Mouse (Mus musculus) left cerebral cortex, postnatal 25 days (tissue): ENCODE data around the gene Olfr680-ps1. TPM values are rescaled to one million over a fixed set of nuclear protein-coding genes. Genes with fewer than 3 reads are reported as not detected.
"Not testable (repeated sequence)": the region's sequence is repeated elsewhere in the genome, so short reads cannot be mapped to it uniquely, and the experiment has no call there.

Experiments
- DNase-seq, 2 experiments: peaks; one replicate each; pipeline ENCODE4 v3.0.0; 2022; ENCODE audit warnings: low spot score in 2 of 2, mixed read lengths in 1 of 2
- intact Hi-C: fragments of 180-260 bp; cut with DNase I; formaldehyde crosslinking; loops from one replicate; pipeline ENCODE4 v1.15.1; 2025
- total RNA-seq, 2 experiments: library from RNA; stranded (reverse); gene quantifications; 2 replicates each; pipeline ENCODE4 v1.2.3; 2021

Gene Olfr680-ps1
- total RNA-seq, result not detected

GRCm38 (mm10) chr7:105092717-105093116 lies at the start of gene Olfr680-ps1:
Olfr680-ps1 (minus strand) TSS chr7:105092817.
- DNase-seq, intact Hi-C loops: not testable (repeated sequence)

- no peak for DNase-seq
- intact Hi-C loops, result no loop called here
Observed at GRCm38 (mm10) chr7:105141275-105141674, 48.7 kb upstream of the Olfr680-ps1 start.

DNA sequence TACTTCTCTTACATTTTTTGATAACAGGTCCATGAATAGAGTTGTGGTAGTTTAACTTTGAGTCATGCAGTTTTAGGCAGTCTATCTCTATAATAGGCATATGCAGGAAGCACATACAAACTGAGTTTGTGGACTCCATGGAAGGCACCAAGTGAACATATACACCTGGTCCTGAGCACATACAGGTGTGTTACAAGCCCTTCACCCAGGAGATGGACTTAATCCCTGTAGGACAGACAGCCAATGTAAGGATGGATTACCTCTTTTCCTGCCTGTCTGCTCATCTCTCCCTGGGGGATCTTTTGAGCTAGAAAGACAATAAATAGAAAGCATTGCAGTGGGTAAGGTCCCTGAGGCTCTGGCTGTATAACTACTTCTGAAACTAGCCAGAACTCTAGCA lies 23.9 kb upstream of the Olfr680-ps1 start, which contains the start of gene Olfr681:
Gene Olfr681 (plus strand): TSS at position 301 of the 400 bp plus-strand sequence.
- intact Hi-C loops, result no loop called here
- DNase-seq, result no peak

DNA sequence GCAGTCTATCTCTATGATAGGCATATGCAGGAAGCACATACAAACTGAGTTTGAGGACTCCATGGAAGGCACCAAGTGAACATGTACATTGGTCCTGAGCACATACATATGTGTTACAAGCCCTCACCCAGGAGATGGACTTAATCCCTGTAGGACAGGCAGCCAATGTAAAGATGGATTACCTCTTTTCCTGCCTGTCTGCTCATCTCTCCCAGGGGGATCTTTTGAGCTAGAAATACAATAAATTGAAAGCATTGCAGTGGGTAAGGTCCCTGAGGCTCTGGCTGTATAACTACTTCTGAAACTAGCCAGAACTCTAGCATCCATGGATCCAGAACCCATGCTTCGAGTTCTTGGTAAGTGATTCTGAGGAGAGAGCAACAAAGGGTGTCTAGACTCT lies 11.7 kb downstream of the Olfr680-ps1 start, which contains the start of gene Olfr679:
Gene Olfr679 (plus strand): TSS at position 301 of the 400 bp plus-strand sequence.
- DNase-seq, result no peak
- intact Hi-C loops, result no loop called here

DNA sequence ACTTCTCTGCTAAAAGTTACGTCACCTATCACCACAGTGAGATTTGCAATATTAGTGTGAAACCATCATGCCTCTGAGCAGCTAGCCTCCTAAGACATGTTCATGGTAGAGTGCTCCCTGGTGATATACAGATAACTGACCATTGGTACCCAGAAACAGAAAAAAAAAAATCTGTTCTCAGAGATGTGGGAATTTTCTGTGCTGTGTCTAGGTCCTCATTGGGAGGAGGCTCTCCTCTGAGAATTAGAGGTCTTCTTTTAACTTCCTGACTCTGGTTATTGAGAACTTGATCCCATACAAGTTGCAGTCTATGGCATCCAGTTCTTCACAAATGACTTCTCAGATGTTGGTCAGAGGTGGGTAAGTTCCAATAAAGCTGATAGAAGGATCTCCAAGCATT lies 28.4 kb downstream of the Olfr680-ps1 start, which contains the start of gene Olfr678:
Gene Olfr678 (plus strand): TSS at position 301 of the 400 bp plus-strand sequence.
- intact Hi-C loops, result no loop called here
- DNase-seq, result no peak

- intact Hi-C loops, result no loop called here
- no peak for DNase-seq
Observed at GRCm38 (mm10) chr7:105058951-105059350, 33.7 kb downstream of the Olfr680-ps1 start.

Other genes with a start within 250 kb of the Olfr680-ps1 start
- gene Usp17la, start 235.8 kb downstream of the Olfr680-ps1 start, total RNA-seq, result not detected
- not detected for gene Olfr665, start 214.8 kb downstream of the Olfr680-ps1 start, total RNA-seq
- gene Olfr666, start 196.9 kb downstream of the Olfr680-ps1 start, total RNA-seq, result not detected
- gene Olfr667, start 171.3 kb downstream of the Olfr680-ps1 start, total RNA-seq, result not detected
- gene Olfr668, start 164.8 kb downstream of the Olfr680-ps1 start, total RNA-seq, result not detected
- not detected for gene Olfr669, start 158.6 kb downstream of the Olfr680-ps1 start, total RNA-seq
- not detected for gene Olfr670, start 130.2 kb downstream of the Olfr680-ps1 start, total RNA-seq
- gene Olfr671, start 113.7 kb downstream of the Olfr680-ps1 start, total RNA-seq, result not detected
- gene Olfr672, start 90.8 kb downstream of the Olfr680-ps1 start, total RNA-seq, result not detected
- not detected for gene Olfr675, start 64.4 kb downstream of the Olfr680-ps1 start, total RNA-seq
- gene Olfr676, start 60.1 kb downstream of the Olfr680-ps1 start, total RNA-seq, result not detected
- not detected for gene Olfr677, start 41.4 kb downstream of the Olfr680-ps1 start, total RNA-seq
- not detected for gene Olfr678, start 28.3 kb downstream of the Olfr680-ps1 start, total RNA-seq
- gene Olfr679, start 11.6 kb downstream of the Olfr680-ps1 start, total RNA-seq, result not detected
- not detected for gene Olfr681, start 24.0 kb upstream of the Olfr680-ps1 start, total RNA-seq
- not detected for gene Olfr683, start 54.2 kb upstream of the Olfr680-ps1 start, total RNA-seq
- not detected for gene Olfr684, start 70.8 kb upstream of the Olfr680-ps1 start, total RNA-seq
- gene Olfr685, start 93.2 kb upstream of the Olfr680-ps1 start, total RNA-seq, result not detected
- gene Olfr686, start 114.7 kb upstream of the Olfr680-ps1 start, total RNA-seq, result not detected
- gene Olfr688, start 195.3 kb upstream of the Olfr680-ps1 start, total RNA-seq, result not detected
- gene Olfr689, start 218.3 kb upstream of the Olfr680-ps1 start, total RNA-seq, result not detected
- 1 to 10 TPM in 1 of 2 experiments, under 1 TPM in 1; 0.62 to 1.3 TPM for gene Olfr690, start 241.3 kb upstream of the Olfr680-ps1 start, total RNA-seq
- gene Olfr691, start 249.5 kb upstream of the Olfr680-ps1 start, total RNA-seq, result 1 to 10 TPM in 1 of 2 experiments, under 1 TPM in 1; 0.73 to 1.2 TPM